Mouse (Mus musculus): ENCODE results near the gene Slit2. TPM values are rescaled to one million over a fixed set of nuclear protein-coding genes. Genes with fewer than 3 reads are reported as not detected.

Gene Slit2
- total RNA-seq (2021) = under 1 TPM; 0.21 to 0.66 TPM
- long read RNA-seq, experiment 1 = 0 reads
- long read RNA-seq, experiment 2 = 0 reads

DNA sequence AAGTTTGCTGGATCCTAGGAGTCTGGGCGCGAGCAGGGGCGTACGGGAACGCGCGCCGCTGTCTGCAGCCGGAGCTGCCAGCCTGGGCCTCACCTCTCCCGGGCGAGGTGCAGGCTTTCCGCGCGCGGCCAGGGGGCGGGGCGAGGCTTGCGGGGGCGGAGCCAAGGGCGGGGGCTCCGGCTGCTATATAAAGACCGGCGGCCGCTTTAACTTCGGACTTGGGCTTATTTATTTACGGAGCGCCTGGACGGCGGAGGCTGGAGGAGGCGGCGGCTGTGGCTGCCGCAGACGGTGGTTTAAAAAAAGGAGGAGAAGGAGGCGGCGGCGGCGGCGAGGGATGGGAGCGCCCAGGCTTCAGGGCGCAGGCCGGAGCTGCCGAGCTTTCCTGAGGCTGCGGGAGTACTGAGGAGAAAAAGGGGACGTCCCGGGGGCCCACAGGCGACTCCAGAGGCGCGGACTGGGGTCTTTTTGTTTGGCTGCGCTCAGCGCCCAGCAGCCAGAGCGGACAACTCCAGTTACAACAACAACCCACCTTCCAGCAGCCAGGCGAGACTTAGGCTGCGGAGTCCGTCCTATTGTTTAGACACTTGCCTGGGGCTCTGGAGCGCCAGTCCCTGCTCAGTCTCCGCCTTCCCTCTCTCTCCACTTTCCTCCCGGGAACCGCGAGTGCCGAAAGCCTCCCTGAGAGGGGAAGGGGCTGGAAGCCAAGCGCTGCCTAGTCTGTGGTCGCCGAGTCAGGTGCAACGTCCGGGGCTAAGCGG lies at the start of gene Slit2:
Gene Slit2 (plus strand): TSS at position 198 of the 761 bp plus-strand sequence.
- DNase-seq (ENCODE audit: low spot score) = peak; percentile 45

- no peak for DNase-seq (ENCODE audit: low spot score)
These were observed 44.2 kb upstream of the Slit2 start for GRCm38 (mm10) chr5:47938586-47939372.

GRCm38 (mm10) chr5:47956451-47956850 lies 26.5 kb upstream of the Slit2 start:
- DNase-seq (ENCODE audit: low spot score) = no peak

DNA sequence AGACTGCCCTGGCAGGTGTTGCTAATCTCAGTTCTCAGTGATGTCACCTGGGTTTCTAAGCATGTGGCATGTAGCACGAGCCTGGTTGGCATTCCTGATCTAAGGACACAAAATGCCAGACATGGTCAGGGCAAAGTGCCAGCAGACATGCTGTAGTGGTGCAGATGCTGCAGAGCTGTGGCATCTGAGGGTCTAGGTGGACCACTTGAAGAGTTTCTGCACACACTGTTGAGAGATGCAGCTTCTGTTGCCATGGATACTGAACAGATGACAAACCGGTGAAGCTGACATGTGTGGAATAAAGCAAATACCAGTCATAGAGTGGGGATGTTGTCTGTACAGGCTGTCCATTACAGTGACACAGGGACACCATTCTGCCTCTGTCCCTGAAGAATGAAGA lies 7.1 kb upstream of the Slit2 start:
- DNase-seq (ENCODE audit: low spot score) = no peak

DNA sequence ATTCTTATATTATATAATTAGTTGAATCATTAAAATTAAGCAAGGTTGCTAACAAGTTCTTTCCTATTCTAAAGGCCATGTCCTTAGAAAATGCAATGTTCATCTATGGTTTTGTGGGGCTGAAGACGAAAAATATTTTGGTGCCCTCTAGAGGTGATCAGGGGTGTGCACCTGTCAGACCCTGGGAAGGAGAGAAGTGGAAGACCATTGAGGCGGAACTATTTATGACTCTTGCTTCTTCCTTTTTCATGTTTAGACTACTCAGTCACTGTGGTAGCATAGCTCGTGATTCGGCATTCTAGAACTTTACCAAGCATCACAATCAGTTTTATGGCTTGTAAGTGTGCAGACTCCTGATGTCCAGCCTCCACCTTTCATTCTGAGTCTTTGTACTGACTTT lies 3.6 kb upstream of the Slit2 start:
- no peak for DNase-seq (ENCODE audit: low spot score)

DNA sequence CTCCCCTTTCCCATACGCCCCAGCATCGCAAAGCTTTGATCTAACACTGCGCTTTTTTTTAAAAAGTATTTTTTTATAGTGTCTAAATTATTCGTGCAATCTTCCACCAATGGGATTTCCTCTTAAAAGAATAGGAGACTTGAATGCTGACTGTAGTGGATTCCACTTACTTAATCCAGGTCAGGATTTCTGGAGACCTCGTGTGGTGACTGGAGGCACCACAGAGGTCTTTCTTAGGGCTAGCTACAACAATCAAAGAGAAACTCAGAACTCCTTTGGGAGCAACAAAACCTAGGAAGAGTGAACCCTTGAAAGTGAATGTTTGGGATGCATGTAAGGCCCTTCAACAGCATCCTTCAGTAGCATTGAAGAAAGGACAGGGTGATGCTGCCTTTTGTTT lies 2.5 kb upstream of the Slit2 start:
- no peak for DNase-seq (ENCODE audit: low spot score)

- DNase-seq (ENCODE audit: low spot score) = no peak
These were observed 987 bp upstream of the Slit2 start for GRCm38 (mm10) chr5:47981951-47982350.

DNA sequence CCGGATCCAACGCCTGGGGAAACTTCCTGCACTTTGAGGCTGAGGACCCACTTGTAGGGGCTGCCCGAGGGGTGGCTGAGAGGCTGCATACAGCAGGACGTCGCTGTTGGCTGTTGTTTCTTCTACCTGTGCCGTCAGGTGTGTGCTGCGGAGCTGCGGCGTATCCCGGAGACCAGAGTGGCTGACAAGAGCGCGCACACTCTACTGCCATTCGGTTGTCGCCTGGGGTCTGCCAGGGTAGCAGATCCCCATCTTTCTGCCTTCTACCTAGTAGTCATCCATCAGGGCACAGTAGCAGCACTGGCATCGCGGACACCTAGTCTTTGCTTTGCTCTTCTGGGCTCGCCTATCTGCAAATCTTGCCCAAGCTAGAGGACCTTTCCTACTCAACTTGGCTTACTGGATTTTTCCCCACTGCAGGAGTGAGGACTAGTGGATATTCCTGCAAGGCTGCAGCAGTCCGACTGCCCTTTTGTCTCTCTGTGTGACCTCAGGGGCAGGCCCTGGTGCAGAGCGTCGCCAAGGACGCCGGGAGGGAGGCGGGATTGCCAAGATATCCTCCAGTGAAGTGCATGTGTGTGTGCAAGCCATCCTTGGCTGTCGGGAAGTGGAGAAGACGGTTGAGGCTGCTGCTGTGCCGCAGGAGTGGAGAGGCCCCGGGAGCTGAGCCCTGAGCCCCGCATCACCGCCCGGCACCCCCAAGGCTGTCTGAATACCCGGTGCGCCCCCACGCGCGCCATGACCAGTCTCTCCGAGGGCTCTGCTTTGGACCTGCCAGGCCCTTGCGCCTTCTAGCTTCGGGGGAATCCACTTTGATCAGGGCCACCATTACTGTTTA lies 1.0 kb downstream of the Slit2 start:
- DNase-seq (ENCODE audit: low spot score) = no peak

DNA sequence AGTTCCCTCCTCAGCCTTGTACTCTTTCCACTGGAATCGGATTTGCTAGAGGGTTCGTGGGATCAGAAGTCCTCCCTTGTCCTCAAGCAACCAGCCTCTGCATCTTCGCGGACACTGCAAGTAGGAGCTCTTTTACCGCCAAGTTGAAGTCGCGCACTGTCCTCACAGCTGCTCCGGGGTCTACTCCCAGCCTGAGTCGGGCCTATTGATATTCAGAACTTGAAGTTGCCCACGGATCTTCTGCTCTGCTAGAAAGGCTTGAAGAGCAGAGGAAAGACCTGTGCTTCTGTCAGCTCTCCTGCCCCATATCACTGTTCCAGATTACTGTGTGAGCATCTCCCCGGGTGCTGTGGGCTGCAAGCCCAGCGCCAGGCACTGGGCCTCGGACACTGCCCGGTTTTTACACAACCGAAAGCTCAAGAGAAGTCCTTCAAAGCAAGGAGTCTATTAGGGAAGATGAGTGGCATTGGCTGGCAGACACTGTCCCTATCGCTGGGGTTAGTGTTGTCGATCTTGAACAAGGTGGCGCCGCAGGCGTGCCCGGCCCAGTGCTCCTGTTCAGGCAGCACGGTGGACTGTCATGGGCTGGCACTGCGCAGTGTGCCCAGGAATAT lies 1.8 kb downstream of the Slit2 start:
- DNase-seq (ENCODE audit: low spot score) = no peak

- DNase-seq (ENCODE audit: low spot score) = no peak
These were observed 2.3 kb downstream of the Slit2 start for GRCm38 (mm10) chr5:47985198-47985631.

- no peak for DNase-seq (ENCODE audit: low spot score)
These were observed 3.1 kb downstream of the Slit2 start for GRCm38 (mm10) chr5:47985901-47986670.

DNA sequence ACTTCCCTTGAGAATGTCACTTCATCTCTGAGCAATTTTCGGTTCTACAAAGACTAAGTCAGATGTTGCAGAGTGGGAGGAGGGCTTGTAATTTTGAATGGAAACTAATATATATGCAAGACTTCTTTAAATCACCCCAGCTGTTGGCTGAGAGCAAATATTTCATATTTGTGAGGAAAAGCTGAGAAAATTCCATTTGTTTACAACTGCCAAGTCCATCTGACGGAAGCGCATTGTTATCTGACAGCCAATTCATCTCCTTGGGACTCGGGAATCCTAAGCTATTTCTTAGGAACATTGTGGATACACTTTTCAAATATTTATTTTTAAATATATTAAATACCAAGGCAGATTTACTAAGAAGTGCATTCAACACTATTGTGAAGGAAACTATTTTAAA lies 8.0 kb downstream of the Slit2 start:
- DNase-seq (ENCODE audit: low spot score) = no peak

GRCm38 (mm10) chr5:48003708-48004415 lies 20.9 kb downstream of the Slit2 start:
- no peak for DNase-seq (ENCODE audit: low spot score)

GRCm38 (mm10) chr5:48005533-48005932 lies 22.6 kb downstream of the Slit2 start:
- no peak for DNase-seq (ENCODE audit: low spot score)

GRCm38 (mm10) chr5:48006059-48006458 lies 23.1 kb downstream of the Slit2 start:
- DNase-seq (ENCODE audit: low spot score) = no peak

DNA sequence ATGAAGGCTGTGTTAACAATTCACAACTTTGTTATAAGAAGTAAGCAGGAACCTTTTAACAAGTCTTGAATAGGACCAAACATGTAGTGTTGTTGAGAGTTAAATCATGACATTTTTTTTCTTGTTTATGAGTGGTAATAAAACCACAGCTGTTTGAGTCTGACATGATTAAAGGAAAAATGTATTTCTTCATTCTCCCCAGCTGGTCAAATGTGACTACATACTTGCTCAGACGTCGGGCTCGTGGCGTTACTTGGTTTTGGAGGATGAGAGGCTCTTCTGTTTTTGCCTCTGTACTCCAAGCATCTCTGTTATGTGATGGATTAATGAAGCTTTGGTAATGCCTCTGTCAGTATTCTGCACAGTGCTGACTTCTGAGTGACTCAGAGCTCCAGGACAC lies 40.5 kb downstream of the Slit2 start:
- DNase-seq (ENCODE audit: low spot score) = no peak

GRCm38 (mm10) chr5:48034875-48035274 lies 51.9 kb downstream of the Slit2 start:
- DNase-seq (ENCODE audit: low spot score) = no peak

- DNase-seq (ENCODE audit: low spot score) = no peak
These were observed 55.1 kb downstream of the Slit2 start for GRCm38 (mm10) chr5:48038033-48038432.

- DNase-seq (ENCODE audit: low spot score) = no peak
These were observed 66.2 kb downstream of the Slit2 start for GRCm38 (mm10) chr5:48048986-48049751.
